Mouse (Mus musculus): Measurements from ENCODE around the gene Nmnat3.

DNA sequence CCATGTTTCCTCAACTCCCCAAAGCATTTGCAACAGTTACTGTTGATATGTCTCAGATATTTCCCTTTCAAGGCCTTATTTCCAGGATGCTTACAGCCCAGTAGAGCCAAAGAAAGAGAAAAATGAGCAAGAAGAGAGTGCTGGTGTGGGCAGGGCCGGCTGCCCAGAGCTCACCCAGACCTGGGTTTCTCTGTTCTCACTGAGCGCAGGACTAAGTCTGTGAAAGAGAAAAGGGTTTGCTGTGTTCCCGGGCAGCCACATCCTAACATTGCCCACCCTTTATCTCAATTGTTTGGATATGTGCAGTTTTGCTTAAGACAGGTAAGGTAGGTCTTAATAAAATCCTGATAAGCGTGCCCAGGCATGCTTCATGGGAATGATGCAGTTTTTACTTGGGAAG is 92.5 kb downstream of the Nmnat3 start:
- TF ChIP-seq CTCF (IDR thresholded peaks at IDR 0.05; ENCODE audit: extremely low read depth, insufficient read depth, insufficient read length, insufficient replicate concordance), result no peak
- TF ChIP-seq POLR2A (IDR thresholded peaks at IDR 0.05; ENCODE audit: low read depth, low read length), result no peak

Measured in spleen, adult 2 months (tissue).